Mouse (Mus musculus) adrenal gland, adult 2 months (tissue): ENCODE measurements around the gene Gm49337. TPM values are rescaled to one million over a fixed set of nuclear protein-coding genes. Genes with fewer than 3 reads are reported as not detected.
A peak's percentile ranks its signal among the peaks of the same experiment; 100 is the strongest.
"Not testable (repeated sequence)": the region's sequence is repeated elsewhere in the genome, so short reads cannot be mapped to it uniquely, and the experiment has no call there.

ENCODE experiments used
- DNase-seq: peaks from one replicate; pipeline ENCODE4 v3.0.0; 2021
- polyA plus RNA-seq: library from polyadenylated mRNA; depleted of rRNA; stranded (reverse); fragments of >200 nt; gene quantifications from 2 replicates; pipeline ENCODE4 v1.2.3, GENCODE M21; 2012
- total RNA-seq, 2 experiments: library from RNA; stranded (reverse); gene quantifications; 2 replicates each; pipeline ENCODE4 v1.2.3; 2021

Gm49337 gene
- total and polyA plus RNA-seq, 3 experiments: 0.52 TPM; not detected in 2

- DNase-seq: no peak
These were observed 35.7 kb downstream of the Gm49337 start for GRCm38 (mm10) chr4:116208891-116209290.

DNA sequence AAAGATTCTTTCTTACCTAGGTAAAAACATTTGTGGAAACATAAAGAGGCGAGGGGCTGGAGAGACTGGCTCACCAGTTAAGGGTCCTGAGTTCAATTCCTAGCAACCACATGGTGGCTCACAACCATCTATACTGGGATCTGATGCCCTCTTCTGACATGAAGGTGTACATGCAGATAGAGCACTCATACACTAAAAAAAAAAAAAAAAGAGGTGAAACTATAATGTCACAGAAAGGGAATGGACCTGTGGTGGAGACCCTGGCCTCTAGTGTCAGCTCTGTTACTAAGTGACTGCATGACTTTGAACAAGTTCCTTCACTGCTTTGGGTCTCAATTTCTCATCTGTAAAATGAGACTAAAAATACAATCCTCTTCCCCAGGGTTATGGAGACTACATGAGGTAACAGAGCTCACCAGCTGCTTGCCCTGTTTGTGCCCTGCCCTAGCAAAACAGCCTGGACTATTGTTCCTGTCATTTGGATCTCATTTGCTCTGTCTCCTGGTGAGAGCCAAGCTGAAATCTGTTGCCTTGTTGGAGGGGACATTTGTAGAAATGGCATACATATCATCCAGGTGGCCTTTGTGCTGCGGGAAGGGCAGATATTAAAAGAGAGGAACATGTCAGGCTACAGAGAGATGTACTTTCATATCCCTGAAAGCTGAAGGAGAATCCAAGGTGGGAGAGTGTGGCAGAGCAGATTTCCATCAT, 42.9 kb downstream of the Gm49337 start:
- no peak for DNase-seq

DNA sequence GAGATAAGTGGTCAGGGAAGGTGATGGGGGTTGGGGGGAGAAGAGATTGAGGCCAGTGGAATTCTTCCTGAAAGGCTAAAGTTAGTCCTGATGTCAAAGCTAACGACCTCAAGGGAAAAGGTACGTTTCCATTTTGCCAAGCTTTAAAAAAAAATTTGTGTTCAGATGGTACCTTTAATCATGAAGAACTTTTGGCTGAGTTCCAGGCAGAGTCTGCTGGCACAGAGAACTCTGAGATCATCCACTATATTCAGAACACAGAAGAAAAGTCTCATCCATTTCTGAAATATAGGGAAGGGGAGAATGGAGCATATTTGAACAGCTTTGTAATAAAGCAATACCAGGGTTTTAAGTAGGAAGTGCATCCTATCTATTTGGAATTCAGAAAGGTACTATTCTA, 43.9 kb downstream of the Gm49337 start:
- DNase-seq: peak; percentile 35

GRCm38 (mm10) chr4:116217661-116218060, 44.5 kb downstream of the Gm49337 start:
- not testable (repeated sequence) for DNase-seq

GRCm38 (mm10) chr4:116219056-116219455, 45.9 kb downstream of the Gm49337 start:
- no peak for DNase-seq

- DNase-seq: no peak
These were observed 47.0 kb downstream of the Gm49337 start for GRCm38 (mm10) chr4:116220071-116220650.

DNA sequence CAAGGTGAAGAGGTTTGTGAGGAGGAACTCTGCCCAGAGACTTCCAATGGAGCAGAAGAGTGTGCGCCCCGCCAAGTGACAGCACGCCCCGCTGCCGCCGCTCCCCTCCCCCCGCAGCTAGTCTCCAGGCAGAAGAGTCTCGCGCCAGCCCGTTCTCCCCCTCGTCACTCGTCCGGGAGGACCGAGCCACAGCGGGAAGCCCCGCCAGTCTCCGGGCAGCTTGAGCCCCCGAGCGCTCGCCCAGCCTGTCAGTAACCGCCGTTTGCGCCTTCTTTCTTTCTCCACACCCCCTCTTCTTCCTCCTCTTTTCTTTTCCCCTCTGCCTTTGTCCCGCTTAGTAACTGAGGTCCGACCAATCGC, 47.6 kb downstream of the Gm49337 start:
- no peak for DNase-seq

DNA sequence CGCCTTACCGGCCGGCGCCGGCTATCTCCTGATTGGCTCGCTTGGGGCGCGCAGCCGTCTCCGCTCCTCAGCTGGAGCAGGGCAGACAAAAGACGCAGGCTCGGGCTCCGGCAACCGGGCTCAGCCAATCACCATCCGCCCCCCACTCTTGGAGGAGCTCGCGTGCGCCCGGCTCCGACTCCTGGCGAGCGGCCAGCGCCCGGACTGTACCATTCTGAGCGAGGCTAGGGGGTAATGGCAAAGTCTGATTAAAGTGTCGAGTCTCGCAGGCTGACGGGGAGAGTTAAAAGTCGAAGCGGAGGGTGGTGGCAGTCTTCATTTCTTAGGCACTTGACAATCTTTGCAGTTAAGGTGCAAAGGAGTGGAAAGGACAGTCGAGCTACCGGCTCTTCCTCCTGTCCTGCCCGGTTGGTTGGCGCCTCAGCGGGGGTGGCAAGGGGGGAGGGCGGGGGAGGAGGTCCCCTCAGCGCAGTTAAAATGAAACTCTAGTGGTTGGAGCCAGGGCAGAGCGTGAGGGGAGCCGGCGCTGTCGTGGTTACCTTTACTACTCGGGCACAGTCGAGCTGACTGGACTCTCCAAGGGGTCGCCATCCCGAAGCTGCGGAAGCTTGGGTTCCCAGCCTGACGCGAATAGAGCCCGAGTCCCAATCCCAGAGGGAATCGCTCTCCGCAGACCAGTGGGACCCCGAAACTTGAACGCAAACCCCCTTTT, 48.1 kb downstream of the Gm49337 start, which contains the start of gene Pik3r3:
Pik3r3 (plus strand) TSS at position 479 of the 712 bp plus-strand sequence.
- peak; percentile 99 for DNase-seq

DNA sequence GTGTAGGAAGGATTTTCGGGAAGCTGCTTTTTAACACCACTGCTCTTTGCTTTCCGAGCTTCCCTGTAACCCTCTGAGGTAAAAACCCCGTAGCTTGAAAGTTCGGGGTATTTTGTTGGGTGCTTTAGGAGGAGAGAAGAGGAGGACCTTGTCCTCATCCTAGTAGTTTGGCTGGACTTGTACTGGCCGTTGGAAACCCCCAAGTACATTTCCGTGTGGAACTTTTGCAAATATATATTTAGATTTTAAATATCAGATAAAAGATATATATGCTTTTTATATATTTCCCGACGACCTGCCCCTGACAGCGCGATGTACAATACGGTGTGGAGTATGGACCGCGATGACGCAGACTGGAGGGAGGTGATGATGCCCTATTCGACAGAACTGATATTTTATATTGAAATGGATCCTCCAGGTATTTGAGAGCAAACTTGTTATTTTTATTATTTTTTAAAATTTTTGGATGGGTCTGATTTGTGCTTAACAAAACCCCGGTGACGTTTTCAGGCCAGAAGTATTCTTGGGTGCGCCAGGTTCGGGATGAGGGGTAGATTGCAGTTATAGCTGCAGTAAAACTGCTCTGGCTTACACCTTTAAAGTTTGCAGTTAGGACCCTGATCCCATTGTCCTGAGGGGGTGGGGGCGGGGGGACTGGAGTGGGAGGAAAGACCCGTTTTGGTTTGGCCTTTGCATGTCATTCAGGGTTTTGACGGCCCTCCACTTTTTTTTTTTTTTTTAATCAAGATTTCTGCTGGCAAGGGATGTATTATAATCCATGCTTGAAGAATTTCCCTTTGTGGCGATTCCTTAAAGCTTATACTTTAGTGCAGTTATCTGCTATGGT, 49.0 kb downstream of the Gm49337 start:
- DNase-seq: peak; percentile 33

GRCm38 (mm10) chr4:116222843-116223119, 49.6 kb downstream of the Gm49337 start:
- DNase-seq: no peak

DNA sequence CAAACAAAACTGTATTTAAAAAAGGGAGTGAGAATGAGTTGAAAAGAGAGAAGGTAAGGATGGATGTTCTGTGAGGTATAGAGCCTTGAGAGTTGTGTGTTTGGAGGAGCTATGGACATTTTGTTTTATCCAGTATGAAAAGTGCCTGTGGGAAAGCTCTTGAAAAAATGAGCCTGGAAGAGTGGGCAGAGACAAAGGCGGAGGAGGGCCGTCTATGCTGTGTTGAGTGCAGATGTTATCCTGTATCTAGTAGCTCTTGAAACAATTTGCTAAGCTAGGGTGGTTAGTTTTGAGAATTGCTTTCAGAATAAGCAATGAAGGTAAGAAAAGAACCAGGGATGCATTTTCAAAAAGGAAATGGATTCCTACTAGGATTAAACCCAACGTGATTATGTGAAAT, 70.2 kb downstream of the Gm49337 start:
- DNase-seq: no peak

GRCm38 (mm10) chr4:116244240-116244639, 71.1 kb downstream of the Gm49337 start:
- DNase-seq: no peak

DNA sequence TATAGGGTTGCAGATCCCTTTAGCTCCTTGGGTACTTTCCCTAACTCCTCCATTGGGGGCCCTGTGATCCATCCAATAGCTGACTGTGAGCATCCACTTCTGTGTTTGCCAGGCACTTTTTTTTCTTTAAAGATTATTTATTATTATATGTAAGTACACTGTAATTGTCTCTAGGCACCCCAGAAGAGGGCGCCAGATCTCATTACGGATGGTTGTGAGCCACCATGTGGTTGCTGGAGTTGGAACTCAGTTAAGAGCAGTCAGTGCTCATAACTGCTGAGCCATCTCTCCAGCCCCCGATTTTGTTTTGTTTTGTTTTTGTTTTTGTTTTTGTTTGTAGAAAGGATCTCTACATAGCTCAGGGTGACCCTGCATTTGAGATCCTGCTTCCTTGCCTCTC, 72.7 kb downstream of the Gm49337 start:
- peak; percentile 46 for DNase-seq

- no peak for DNase-seq
These were observed 76.8 kb downstream of the Gm49337 start for GRCm38 (mm10) chr4:116249986-116250385.

GRCm38 (mm10) chr4:116268220-116268619, 95.0 kb downstream of the Gm49337 start:
- DNase-seq: no peak

GRCm38 (mm10) chr4:116282211-116282610, 109.0 kb downstream of the Gm49337 start:
- DNase-seq: peak; percentile 18

DNA sequence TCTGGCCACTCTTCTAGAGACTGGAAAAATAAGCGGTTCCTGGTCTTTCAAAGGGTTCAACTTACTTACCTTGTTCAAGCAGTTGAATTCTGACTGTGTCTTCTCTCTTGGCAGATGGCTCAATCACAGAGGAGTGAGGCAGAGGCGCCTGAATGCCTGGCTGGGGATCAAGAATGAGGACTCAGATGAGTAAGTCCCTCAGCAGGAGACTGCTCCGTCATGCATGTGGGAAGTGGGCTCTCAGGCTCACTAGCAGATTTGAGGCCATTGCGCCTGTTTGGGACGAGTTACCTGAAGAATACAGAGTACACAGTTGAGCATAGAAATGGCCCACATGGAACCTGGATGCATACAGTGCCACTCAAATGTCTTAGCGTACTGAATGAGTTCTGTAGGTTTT, 118.4 kb downstream of the Gm49337 start:
- no peak for DNase-seq

DNA sequence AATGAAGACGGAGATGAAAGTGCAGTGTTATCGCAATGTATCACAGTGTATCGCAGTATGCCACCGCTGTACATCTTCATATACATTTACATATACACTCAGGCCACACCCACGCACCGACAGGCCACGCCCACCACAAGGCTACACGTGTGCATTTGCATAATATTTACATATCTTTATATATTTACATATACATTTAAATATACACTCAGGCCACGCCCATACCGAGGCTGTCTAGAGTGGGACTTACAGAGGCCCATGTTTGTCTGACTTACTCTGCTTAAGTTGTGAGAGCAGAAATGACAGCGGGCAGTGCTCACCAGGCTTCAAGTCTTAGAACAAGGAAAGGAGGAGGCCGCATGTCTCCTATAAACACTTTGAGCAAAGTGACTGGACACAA, 120.1 kb downstream of the Gm49337 start:
- no peak for DNase-seq

- peak; percentile 27 for DNase-seq
These were observed 127.7 kb downstream of the Gm49337 start for GRCm38 (mm10) chr4:116300878-116301355.

DNA sequence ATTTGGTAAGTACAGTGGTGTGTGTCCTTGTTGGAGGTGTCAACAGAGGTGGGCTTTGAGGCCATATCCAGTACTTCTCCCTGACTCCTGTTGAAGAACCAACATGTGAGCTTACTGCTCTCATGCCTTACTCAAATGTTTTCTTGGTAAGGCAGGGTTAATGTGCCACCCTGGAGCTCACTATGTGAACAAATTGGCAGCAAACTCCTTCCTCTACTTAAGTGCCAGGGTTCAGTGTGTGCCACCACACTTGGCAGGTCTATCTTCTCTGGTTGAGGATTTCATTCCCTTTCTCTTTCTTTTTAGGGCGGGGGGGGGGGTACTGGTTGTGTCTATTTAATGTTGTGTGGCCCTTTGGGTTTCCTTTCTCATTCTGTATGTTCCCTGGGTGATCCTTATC, 131.4 kb downstream of the Gm49337 start:
- no peak for DNase-seq

DNA sequence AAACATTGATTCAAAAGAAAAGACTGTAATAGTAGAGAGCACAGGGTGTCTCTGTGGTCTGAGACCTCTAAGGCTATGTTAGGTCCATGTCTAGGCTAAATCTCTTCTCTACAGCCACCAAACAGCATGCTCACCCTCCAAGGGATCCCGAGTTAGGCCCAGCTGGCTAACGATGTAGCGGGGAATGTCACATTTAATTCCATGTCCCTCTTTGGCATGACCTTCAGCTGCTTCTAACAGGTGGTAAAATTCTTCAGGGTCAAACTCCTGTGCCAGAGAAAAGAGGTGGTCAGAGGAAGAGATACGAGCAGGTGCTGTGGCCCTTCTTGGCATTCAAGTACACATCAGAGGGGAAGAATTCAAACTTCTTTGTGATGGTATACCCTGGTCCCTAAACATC, 144.4 kb downstream of the Gm49337 start:
- DNase-seq: no peak

GRCm38 (mm10) chr4:116322127-116322526, 148.9 kb downstream of the Gm49337 start:
- no peak for DNase-seq
